Mouse (Mus musculus): ENCODE results near the gene Fam227b.

Gene Fam227b

DNA sequence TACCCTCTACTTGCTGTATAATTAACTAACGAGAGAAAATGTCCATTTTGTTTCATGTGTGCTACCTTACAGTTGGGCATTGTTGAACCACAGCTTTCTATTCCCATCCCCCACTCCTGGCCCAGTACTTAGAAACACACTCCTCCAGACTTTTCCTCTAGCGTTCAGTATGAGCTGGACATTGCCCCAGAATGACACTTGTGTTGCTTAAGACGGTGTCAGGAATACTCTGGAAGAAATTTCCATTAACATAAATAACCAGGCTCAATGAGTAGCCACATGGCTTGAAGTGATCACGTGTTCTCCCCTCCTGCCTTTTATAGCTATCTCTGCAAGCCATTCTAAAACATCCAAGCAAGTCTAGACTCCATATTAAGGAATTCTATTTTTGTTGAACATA, 91.2 kb downstream of the Fam227b start:
- DNase-seq: peak; percentile 18

DNA sequence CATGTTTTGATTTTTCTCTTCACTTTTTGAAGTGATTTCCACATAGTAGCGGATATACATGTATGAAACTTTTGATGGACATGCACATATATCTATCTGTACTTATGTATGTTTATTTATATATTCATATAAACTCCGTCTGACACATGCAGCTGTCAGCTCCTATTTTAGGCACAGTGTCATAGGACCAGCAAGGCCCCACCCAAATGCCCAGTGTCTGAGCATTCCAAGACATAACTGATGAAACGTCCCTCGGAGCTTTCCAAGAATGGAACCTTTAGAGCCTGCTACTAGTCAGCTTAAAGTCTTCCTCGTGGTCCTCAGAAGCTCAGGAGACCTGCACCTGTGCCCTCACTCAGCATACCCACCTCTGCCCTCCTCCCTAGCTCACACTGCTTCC, 98.1 kb downstream of the Fam227b start:
- no peak for DNase-seq

DNA sequence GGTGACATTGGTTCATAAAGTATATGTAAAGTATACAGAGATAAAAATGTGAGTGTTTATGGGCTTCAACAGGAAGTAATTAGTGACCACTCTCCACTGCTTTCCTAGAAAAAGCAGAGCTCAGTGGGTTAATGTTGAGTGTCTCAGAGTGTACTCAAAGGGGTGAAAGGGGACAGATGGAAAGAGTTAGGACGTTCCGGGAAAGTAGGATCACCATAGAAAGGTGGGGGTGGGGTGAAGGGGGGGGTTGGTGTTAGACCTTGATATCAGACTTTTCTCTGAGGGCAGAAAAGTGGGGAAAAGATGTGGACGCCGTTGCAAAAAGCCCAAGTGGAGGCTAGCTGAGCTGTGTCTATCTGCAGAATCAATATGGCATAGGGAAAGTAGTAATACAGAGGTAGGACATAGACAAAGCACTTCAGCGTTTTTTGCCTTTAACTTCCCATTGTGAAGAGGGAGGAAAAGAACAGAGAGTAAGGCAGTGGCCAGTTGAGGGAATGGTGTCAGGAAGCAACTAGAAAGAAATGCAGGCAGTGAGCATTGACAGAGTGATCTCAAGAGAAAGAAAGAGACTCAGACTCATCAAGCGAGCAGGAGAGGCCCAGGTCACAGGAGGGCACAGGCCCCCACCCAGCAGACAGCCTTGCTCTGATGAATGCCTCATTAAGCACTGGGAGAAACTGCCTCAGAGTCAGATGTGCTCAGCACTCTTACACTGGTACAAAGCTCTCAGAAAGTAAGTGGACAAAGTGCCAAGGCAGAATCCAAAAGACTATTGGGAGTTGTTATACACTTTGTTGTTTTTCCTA, 98.9 kb downstream of the Fam227b start:
- DNase-seq: no peak

DNA sequence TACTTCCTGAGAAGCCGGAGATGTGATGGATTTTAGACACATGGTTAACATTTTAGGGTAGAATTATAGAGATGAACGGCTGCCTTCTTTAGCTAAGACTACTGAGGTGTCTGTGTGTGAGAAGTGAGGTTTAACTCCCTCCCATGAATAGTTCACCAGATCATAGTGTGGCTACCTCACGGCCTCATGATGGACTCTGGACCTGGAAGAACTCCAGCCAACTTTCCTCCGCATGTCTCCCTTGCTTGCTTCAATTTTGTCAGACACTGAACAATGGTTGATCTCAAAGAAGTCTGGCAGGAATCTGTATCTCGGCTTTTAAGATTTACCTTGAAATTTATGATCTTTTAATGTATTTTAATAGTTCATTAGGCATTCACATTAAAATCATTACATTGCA, 106.2 kb downstream of the Fam227b start:
- peak; percentile 14 for DNase-seq

DNA sequence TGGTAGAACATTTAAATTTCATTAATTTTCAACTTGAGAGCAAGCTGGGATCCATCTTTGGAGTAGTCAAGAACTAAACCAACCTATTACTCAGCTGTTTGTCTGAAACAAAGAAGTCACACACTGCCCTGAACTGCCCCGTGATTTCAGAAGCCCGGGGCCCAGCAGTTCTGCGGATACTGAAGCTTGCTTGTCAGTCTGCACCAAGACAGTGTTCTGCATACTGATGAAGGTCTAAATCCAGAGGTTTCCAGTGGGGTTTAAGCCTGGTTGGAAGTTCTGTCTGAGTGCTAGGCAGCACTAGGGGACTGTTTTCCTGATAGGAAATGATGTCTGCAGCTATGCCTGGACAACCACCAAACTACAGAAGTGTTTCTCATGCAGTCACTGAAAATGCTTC, 109.1 kb downstream of the Fam227b start:
- no peak for DNase-seq

DNA sequence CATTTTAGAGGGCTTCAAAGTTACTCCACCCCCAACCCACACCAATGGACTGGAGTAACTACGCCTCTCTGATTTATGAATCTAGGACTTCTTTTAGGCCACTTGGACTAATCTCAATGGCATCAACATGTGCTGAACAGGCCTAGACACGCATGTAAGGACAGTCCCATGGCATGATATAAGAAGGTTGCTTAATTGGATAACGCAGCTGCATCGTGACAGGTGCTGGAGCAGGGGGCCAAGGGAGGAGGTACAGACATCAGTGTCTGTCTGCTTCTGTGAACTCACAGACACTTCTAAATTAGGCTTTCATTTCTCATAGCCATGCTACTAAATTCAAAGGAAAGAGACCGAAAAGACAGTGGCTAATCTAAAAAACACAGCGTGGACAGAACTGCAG, 110.6 kb downstream of the Fam227b start:
- DNase-seq: no peak

DNA sequence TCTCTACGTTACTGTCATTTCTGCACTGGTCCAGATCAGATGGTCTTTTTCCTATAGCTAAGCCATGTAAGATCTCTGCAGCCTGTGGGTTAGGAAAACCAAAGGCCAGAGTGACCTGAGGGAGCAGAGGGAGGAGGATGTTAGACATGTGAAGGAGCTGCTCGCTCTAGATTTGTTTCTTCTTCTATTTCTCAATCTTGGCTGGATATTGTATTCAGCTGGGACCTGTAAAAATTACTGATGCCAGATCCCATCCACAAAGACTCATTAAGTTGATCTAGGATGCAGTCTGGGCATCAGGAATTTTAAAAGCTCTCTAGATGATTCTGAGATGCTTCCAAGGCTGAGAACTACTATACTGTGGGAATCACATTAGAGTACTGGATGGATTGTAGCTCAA, 111.2 kb downstream of the Fam227b start:
- DNase-seq: no peak

DNA sequence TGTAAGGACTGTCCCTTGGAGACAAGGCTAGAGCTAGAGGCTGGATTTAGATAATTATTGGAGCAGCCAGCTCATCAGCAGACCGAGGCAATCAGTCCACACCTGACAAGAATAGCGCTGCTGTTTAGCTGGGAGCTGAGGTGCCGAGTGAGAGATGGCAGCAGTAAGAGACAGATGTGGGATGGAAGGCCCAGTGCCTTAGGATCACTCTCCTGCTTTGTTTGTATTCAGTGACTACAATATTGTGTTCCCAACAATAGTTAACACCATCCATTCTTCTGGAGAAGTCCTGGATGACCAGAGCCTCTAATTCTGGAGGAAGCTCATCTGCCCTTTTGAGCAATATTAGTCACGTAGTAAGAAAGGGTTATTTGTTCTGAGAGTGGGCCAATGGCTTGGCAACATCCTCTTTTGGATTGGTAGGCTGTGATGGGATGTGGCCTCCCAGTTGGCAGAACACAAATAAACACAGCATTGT, 112.4 kb downstream of the Fam227b start:
- DNase-seq: no peak

DNA sequence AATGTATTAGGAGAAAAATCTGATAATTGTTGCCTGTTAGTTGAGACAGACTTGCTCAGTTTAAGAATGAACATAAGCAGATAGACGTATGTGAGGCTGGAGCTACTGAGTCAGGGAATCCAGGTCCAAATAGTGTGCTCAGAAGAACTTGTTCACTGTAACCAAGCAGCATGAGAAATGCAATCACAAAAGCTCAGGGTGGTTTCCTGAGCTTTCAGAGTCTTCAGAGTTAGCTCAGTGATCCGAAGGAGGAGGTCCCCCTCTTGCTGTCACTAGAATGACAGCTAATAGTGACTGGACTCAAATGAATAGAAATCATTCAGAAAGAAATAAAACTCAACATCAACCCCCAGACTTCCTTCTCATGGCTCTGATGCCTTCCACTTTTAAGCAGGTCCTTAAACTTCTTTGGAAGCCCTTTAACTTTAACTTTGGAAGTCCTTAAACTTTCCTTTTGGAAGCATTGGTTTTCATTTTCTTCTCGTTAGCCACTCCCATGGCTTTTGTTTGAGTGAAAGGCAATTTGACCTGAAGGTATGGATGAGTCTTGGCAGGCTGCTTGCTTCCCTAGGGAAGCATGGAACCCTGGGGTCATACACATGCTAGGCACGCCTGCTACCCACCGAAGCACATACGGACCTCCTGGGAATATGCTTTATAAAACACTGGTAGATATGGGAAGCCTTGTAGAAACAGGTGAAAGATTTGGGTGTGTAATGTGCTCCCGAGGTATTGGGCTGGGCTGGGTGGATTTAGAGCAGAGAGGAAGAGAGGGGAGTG, 113.4 kb downstream of the Fam227b start:
- no peak for DNase-seq

DNA sequence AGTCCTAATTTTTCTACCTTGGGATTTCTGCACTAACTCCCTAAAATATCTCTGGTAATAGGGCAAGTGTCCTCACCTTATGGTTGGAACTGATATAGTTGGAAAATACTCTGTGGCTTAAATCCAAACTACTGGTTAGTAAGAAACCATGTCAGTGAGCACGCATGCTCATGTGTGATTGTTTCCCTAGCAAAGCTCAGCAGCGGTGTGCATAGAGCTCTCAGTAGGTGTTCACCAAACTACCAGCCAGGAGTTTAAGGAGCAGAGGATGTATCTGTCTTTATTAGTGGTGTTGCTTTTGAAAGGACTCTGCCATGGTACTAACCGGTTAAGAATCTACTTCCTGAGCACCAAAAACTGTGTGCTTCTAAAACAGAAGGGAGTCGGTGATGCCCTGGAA, 115.7 kb downstream of the Fam227b start:
- no peak for DNase-seq

DNA sequence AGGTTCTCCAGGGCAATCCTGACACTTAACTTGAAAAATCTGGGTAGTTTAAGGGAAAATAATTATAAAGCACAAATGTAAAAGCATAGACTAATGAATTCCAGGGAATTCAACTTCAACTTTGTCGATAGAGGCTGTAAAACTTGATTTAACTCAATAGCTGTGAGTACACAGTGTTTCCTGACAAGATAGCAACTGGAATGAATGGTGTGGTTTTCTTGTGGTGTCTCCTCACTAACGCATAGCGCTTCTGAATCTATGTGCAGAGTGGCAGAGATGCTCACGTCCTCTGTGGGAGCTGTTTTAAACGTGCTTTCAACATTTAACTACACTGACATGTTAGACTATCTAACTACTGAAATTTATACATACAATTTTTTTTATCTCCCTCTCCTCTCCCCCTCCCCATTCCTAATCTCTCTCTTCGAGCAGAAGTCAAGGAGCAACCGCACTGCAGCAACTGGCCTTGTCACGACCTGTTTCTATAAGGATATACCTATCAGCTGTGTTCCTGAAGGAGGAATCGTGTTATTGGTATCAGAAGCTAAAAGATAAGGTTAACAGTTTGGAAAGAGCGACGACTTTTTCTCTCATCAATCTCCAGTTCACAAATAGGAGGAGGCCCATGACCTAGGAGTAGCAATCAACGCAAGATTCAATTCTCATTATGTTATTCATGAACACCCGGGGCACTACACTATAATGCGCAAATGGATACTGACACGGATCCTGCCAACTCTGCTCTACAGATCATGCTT, 116.6 kb downstream of the Fam227b start:
- no peak for DNase-seq

DNA sequence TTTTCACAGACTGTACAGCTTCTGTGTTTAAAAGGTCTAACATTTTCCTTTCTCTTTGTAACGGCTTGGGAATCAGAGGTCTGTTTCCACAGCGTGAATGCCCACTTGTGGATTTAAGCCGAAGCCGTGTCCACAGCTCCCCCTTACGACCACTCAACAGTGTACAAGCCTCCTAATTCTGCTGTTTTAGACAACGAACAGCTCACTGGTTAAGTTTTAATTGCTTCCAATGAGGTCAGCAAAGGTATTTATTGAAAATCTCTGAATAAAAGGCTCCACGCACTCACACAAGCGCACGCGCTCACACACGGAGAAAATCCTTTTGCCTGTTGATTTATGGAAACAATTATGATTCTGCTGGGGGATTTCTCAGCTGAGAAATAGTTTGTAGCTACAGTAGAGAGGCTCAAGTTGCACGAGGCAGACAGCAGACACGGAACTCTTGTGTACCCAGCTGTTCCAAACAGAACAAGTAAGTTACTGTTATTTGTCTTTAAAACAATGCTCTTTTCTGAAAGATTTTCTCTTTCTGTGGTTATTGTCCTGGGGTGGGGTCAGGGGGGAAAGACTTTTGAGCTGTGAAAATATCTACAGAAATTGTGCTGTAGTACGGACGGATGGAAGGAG, 117.3 kb downstream of the Fam227b start, which contains the start of gene Fgf7:
Gene Fgf7 (plus strand): TSS at position 280 of the 627 bp plus-strand sequence.
- peak; percentile 23 for DNase-seq

DNA sequence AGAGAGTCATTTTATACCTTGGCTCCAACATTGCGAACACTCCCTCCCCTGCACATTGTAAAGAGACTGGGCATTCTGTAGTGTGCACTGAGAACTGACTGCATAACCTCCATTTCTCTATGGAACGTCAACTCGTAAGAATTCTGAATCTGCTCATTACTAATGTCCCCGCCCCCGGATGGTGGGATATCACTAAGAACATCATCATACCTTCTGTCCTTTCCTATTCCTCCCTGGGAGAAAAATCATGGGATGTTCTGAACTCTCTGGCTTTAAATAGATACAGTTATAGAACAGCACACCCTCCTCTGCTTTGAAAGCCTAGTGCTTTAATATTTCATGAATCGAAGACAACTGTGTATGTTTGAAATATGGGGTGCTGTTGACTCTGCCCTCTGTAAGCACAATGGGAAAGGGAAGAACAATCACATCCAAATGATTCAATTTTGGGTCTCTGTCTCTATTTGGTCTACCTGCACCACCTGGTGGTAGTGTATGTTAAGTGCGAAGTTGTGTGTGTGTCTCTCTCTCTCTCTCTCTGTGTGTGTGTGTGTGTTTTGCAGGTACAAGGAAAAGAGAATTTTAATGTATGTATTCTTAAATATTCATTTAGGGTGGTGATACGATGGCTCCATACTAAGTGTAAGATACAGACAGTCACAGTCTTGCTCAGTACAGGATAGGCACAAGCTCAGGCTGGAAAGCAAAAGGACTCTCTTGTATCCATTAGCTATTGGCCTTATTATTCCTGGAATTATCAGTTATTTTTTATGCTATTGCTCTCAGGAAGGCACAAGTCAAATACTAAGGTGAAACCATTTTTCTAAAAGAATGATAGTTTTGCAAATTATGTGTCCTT, 118.5 kb downstream of the Fam227b start:
- peak; percentile 9 for DNase-seq

DNA sequence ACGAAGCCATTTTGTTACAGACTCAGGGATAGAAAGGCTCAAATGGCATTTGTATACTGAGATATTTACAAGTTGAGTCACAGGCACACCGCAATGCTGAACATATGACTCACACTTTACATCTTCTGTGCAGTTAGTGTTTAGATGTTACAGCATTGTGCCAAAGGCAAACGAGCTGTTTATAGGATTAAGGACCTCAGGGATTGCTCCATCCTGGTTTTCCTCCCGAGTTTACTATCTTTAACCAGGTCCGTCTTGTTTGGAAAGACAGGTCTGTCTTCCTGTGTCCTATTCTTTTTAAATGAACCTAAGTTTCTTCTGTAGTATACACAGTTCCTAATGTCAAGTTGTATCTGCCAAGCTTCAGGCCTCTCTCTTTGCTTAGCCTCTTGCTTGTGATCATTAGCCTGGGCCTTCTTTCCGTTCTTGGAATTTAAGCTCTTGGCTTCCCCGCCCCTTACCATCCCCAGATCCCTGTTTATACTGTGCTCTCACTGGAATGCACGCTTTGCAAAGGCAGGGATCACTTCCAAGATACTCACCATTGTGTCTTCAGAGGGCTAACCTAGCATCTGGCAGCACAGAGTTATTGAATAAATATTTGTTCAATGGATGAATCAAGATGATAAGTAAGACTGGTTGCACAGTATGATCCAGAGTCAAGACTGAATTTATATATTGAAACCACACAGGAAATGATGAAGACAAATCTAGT, 120.5 kb downstream of the Fam227b start:
- DNase-seq: no peak

DNA sequence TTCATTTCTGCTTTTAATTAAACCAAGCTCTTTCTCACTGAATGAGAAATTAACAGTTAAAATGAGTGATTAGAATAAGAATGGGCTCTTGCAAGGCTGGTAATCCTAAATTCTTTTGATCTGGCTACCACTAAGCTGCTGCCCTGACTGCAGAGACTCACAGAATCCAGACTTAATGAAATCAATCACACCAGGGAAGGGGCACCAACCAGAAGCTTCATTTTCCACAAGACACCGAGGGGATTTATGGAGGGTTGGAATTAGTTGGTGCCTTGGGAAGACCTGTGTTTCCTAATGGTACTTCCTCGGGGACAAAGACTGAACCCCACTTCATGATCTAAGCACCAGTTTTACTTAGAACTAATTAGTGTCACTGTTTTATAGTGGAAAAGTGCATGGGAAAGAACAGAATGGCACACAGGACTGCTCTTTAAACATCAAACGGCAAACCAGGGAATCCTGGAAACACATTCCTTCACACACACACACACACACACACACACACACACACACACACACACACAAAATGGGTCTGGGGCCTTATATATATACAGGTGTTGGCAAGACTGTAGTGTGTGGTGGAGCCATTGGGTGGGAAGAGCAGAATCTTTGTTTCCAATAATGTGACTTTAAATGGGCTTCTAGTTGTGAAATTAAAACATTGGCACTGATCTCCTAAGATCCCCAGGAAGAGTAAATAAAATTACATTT, 135.9 kb downstream of the Fam227b start:
- DNase-seq: no peak

DNA sequence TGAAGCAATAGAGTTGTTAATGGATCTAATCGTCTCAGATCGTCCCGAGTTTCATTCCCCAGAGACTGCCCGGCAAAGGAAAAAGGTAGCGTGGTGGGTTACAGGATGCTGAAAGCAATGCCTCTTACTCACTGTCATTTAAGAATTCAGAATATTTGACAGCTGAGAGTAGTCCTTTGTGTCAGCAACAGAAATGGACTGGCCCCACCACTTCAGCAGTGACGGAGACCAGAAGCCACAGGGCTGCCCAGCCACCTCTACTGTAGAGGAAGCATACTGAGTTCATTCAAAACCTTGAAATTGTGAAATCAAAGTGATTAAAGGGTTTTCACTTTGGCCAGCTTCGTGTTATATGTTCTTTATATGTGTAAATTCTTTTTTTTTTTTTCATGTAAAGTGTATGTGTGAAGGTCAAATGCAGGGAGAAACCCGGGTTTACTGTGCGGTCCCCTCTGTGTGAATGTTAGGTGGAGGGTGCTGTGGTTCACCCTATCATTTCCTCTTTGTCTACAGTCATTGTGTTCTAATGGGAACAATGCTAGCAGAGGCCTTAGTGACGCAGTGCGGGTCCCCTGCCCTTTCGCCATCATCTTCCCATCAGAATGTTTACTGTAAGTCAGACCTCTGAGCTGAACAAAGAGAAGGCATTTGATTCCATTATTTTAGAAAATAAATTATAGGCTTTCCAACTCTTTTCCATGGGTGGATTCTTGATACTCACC, 136.7 kb downstream of the Fam227b start:
- DNase-seq: no peak

DNA sequence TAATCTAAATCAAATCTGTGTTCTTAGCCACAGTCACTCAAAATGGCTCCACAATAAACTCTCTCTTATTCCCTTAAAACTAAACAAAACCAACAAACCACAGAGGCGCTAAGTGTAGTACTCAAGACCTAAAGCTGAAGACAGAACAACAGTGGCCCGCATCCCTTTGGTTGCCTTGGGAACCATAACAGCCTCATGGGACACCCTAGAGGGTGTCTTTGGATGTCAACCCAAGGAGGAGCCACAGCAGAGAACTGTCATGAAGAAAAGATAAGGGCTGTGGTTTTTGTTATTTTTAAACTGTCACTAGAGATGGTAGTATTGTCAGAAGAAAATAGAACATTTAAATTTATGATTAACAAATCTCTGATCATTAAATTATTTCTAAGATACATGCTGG, 145.1 kb downstream of the Fam227b start:
- no peak for DNase-seq

DNA sequence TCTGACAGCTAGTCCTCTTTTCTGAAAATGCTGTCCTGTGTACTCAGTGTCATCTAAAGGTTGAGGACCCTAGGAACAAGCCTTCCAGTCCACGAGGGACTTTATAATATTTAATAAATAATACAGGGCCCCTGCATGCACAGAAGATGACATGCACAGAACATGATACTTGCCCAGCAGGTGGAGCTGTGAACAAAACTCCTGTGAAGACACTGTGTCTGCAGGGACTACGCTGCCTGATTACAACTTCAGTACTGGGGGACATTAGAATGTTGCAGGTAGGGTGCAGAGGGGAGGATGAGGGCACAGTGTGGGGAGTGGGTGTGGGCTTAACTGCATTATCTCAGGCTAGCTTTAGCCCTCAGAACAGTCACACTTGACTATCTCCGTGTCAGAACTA, 145.7 kb downstream of the Fam227b start:
- peak; percentile 62 for DNase-seq

DNA sequence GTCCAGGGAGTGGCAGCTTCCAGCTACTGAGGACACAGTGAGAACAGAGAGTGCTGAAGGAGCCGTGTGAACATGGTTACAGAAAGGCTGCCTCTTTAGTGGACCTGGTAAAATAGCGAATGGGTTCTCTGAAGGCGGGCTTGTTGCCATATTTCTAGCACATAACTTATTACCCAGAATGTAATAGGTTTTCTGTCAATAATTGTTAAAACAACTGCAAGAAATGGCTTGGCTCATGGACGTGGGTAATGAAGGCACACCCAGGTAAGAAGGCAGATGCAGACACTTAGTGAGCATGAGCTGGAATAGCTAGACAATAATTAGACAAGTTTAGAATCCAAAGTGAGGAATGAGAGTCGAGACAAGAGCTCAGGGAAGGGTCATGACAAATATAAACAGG, 149.5 kb downstream of the Fam227b start:
- DNase-seq: no peak

Measured in kidney, postnatal 14 days (tissue).